Mouse (Mus musculus): ENCODE results near the gene Gldc. TPM values are rescaled to one million over a fixed set of nuclear protein-coding genes. Genes with fewer than 3 reads are reported as not detected.

Gene Gldc
- total RNA-seq, 4 experiments from 2014 or later = 19.8 to 21.3 (median 21.2) TPM

- DNase-seq (ENCODE audit: low spot score in 2 of 2) = no peak
Observed at GRCm38 (mm10) chr19:30108616-30109015, 66.6 kb downstream of the Gldc start.

- DNase-seq (ENCODE audit: low spot score in 2 of 2) = no peak
Observed at GRCm38 (mm10) chr19:30107221-30107845, 67.9 kb downstream of the Gldc start.

- DNase-seq (ENCODE audit: low spot score in 2 of 2) = no peak
Observed at GRCm38 (mm10) chr19:30105045-30105842, 70.0 kb downstream of the Gldc start.

GRCm38 (mm10) chr19:30102620-30103019 lies 72.6 kb downstream of the Gldc start:
- DNase-seq (ENCODE audit: low spot score in 2 of 2) = no peak

GRCm38 (mm10) chr19:30100571-30100970 lies 74.7 kb downstream of the Gldc start:
- DNase-seq (ENCODE audit: low spot score in 2 of 2) = no peak

- no peak for DNase-seq (ENCODE audit: low spot score in 2 of 2)
Observed at GRCm38 (mm10) chr19:30097039-30097438, 78.2 kb downstream of the Gldc start.

GRCm38 (mm10) chr19:30096186-30096585 lies 79.0 kb downstream of the Gldc start:
- DNase-seq (ENCODE audit: low spot score in 2 of 2) = no peak

- DNase-seq (ENCODE audit: low spot score in 2 of 2) = no peak
Observed at GRCm38 (mm10) chr19:30091644-30092295, 83.5 kb downstream of the Gldc start.

- DNase-seq (ENCODE audit: low spot score in 2 of 2) = no peak
Observed at GRCm38 (mm10) chr19:30090163-30090562, 85.1 kb downstream of the Gldc start.

GRCm38 (mm10) chr19:30065797-30066196 lies 109.4 kb downstream of the Gldc start:
- peak in 1 of 2 experiments; percentile 31 for DNase-seq (ENCODE audit: low spot score in 2 of 2)

- no peak for DNase-seq (ENCODE audit: low spot score in 2 of 2)
Observed at GRCm38 (mm10) chr19:30054218-30054617, 121.0 kb downstream of the Gldc start.

- DNase-seq (ENCODE audit: low spot score in 2 of 2) = no peak
Observed at GRCm38 (mm10) chr19:30051479-30051878, 123.8 kb downstream of the Gldc start.

GRCm38 (mm10) chr19:30050584-30050983 lies 124.6 kb downstream of the Gldc start:
- no peak for DNase-seq (ENCODE audit: low spot score in 2 of 2)

Other genes with a start within 250 kb of the Gldc start
- not detected for gene Trpd52l3, start 171.6 kb downstream of the Gldc start, total RNA-seq (2022)
- 10 to 100 TPM; 46.9 to 49.2 (median 48.5) TPM for gene Uhrf2, start 144.9 kb downstream of the Gldc start, total RNA-seq (2022)
- gene Mbl2, start 57.5 kb upstream of the Gldc start, total RNA-seq (2022) = not detected